Mouse (Mus musculus) cerebellum, adult 2 months (tissue): ENCODE results near the gene S1pr3. TPM values are rescaled to one million over a fixed set of nuclear protein-coding genes. Genes with fewer than 3 reads are reported as not detected.

Experiments used
- DNase-seq, 2 experiments: peaks; one replicate each; pipeline ENCODE4 v3.0.0; 2021
- H3K27ac ChIP-seq: fragments of 200-500 bp; 2 replicates; pipeline ENCODE4 v1.5.1; 2012; ENCODE audit warnings: low read length, control low read depth, inconsistent platforms; ENCODE audit not compliant: insufficient read depth
- H3K27me3 ChIP-seq: fragments of 200-500 bp; 2 replicates; pipeline ENCODE4 v1.6.1; 2012; ENCODE audit warnings: inconsistent platforms, mild to moderate bottlenecking, low read length, moderate library complexity; ENCODE audit not compliant: control insufficient read depth, insufficient read depth
- H3K4me1 ChIP-seq: fragments of 200-500 bp; 2 replicates; pipeline ENCODE4 v1.6.1; 2011; ENCODE audit warnings: low read length; ENCODE audit not compliant: control insufficient read depth, insufficient read depth
- H3K4me3 ChIP-seq: fragments of 200-500 bp; replicated peaks from 2 replicates; pipeline ENCODE3; 2011; ENCODE audit warnings: mild to moderate bottlenecking, low read depth, low read length, control low read depth; ENCODE audit not compliant: insufficient read depth
- CTCF ChIP-seq: fragments of 200-500 bp; IDR thresholded peaks from 2 replicates; pipeline ENCODE4 v1.5.1; 2011; ENCODE audit warnings: low read depth, mild to moderate bottlenecking, control low read depth, low read length, moderate library complexity, borderline replicate concordance; ENCODE audit not compliant: insufficient read depth
- POLR2A ChIP-seq: fragments of 200-500 bp; IDR thresholded peaks from 2 replicates; pipeline ENCODE4 v1.6.1; 2011; ENCODE audit warnings: low read length, control low read depth, borderline replicate concordance; ENCODE audit not compliant: insufficient read depth
- WGBS: fragments of 180-500 bp; shearing (Covaris S2); methylation state at CpG from one replicate; pipeline ENCODE4 v1.1.7; 2018; 5-methylcytosine and 5-hydroxymethylcytosine counted together
- polyA plus RNA-seq: library from polyadenylated mRNA; depleted of rRNA; stranded (reverse); fragments of >200 nt; gene quantifications from 2 replicates; pipeline ENCODE4 v1.2.3, GENCODE M21; 2012

The S1pr3 gene
- polyA plus RNA-seq, 1 experiment = 3.5 TPM

DNA sequence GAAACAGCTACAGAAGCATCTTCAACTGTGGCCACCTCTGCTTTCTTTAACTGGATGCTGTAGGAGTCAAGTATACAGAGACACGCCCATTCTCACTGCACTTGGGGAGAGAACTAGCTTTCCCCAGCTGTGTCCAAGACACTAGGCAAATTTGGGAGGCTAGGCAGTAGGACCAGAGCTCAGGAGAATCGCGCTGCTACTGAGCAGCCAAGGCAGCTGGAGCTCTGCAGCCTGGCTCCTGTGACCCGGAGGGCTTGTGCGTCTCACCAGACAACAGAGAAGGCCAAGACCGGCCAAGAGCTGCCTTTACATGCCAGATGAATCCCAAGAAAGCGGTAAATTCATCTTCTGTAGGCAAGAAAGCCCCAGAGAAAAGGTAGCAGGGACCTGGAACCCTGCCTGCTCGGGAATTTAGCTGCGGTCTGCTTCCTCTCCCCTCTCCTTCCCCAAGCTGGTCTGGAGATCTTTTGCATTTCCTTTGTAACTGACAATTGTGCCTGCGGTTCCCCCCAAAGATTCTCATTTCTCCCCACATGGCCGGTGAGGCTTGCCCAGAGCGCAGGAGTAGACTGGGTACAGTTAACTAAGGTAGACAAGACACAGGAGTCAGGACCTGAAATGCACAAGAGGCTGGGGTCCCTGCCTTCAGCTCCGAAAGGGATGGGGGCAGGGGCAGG lies 760 bp upstream of the S1pr3 start:
- TF ChIP-seq CTCF = no peak
- no peak for TF ChIP-seq POLR2A
- Histone ChIP-seq H3K4me1 (no peaks in the 10 kb centered on the region), H3K4me3 (no peak overlapping the region), H3K27ac (no peak overlapping the region), H3K27me3 (no peaks in the 10 kb centered on the region; the same call in 1 of the 2 replicates)
- DNase-seq = no peak
- whole genome bisulfite sequencing = 26% methylated on average over 13 of the region's 13 CpGs

DNA sequence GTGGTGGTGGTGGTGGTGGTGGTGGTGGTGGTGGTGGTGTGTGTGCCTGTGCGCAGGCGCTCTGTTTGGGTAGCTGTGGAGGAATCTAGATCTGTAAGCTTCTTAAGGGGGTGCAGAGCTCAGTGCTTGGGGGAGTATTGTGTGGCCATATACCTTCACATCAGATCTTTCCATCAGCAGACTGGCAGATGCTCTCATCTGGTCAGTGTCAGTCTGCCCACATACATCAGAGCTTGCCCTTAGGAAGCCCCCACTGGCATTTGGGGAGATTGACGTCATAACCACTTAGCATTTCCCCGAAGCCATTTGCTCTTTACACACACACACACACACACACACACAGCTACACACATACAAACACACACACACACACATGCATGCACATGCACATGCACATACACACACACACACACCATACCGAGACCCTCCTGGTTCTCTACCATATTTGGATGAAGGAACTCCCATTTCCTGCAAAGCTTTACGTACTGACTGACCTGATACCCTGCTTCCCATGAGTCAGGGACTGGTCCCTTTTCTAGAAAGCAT lies 1.6 kb downstream of the S1pr3 start:
- Histone ChIP-seq H3K4me1 (no peaks in the 10 kb centered on the region), H3K4me3 (no peak overlapping the region), H3K27ac (no peak overlapping the region), H3K27me3 (no peaks in the 10 kb centered on the region; the same call in 1 of the 2 replicates)
- no peak for DNase-seq
- WGBS = 86% methylated on average over 6 of the region's 6 CpGs
- TF ChIP-seq CTCF (no peak), POLR2A (no peak)

DNA sequence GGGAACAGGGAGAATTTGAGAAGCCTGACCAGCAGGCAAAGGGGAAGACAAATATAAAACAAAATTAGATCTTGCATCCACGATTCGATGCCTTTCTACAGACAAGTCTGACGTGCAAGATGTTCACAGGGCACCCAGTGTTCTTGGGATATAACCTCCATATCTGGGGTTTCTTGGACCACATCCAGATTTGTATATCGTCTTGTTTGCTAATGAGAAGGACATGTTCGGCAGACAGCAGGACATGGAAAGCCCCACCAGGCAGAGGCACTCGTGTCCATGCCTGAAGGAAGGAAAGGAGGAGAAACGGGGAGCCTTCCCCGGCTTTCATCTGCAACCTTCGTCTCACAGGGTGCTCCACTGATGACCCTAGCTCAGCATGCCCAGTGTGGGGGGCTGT lies 2.8 kb downstream of the S1pr3 start:
- Histone ChIP-seq H3K27ac (no peak overlapping the region), H3K4me3 (no peak overlapping the region), H3K4me1 (no peaks in the 10 kb centered on the region), H3K27me3 (no peaks in the 10 kb centered on the region; the same call in 1 of the 2 replicates)
- TF ChIP-seq CTCF (no peak), POLR2A (no peak)
- WGBS = 40% methylated on average over 9 of the region's 9 CpGs
- no peak for DNase-seq

DNA sequence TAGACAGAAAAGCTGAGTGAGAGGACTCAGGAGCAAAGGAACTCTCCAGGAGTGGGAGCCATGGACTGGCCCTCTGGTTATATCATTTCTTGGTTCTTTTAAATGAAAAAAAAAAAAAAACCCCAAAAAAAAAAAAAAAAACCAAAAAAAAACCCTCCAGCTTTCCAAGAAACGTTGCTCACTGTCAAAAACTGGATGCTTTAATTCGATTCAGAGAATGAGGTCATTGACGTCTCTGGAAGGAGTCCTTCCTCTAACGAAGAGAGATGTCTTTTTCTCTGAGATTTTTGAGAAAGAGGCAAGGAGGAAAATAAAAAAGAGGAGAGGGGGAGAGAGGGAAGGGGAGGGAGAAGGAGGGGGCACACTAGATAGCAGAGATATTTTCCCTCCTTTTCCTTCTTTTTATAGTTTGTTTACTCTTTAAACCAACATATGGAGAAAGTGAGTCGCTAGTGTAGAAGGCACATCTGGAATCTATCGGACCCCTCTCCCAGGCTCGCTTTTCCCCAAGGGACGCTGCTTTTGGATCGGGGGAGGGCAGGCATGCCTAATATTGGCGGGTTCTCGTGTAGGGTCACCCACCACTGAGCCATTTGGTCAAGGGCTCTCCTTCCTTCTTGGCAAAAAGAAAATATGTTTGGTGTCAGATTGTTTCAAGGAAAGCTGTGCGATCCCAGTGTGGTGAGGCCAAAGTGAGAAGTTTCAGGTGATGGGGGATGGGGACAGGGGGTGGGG lies 3.4 kb downstream of the S1pr3 start:
- H3K27me3 ChIP-seq = no peaks in the 10 kb centered on the region; the same call in 1 of the 2 replicates
- TF ChIP-seq POLR2A (no peak), CTCF (no peak)
- no peak for DNase-seq
- H3K4me3 ChIP-seq = no peak overlapping the region
- no peak overlapping the region for H3K27ac ChIP-seq
- WGBS = 52% methylated on average over 12 of the region's 12 CpGs
- no peaks in the 10 kb centered on the region for H3K4me1 ChIP-seq

DNA sequence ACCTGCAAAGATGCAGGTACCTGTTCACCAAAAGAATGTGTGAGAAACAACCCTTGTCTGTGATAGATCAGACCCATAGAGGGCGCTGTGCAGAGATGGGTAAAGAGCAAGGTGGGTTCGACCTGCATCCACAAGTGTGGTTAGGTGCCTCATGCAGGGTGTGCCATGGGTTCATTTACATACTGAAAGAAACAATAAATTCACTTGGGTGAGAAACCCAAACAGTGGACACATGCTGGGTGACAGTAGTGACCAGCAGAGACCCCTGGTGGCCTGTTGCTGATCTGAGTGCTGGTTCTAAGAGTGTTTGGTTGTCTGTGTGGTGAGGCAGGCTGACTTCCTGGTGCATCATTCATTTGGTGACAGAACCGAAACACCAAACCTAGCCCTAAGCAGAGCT lies 5.0 kb downstream of the S1pr3 start:
- TF ChIP-seq CTCF = peak; percentile 37; the same call in 1 of the 2 replicates
- TF ChIP-seq POLR2A = no peak
- no peak for DNase-seq
- no peaks in the 10 kb centered on the region for H3K4me1 ChIP-seq
- WGBS = 70% methylated on average over 3 of the region's 3 CpGs
- no peak overlapping the region for H3K4me3 ChIP-seq
- H3K27me3 ChIP-seq = no peaks in the 10 kb centered on the region
- H3K27ac ChIP-seq = no peak overlapping the region

DNA sequence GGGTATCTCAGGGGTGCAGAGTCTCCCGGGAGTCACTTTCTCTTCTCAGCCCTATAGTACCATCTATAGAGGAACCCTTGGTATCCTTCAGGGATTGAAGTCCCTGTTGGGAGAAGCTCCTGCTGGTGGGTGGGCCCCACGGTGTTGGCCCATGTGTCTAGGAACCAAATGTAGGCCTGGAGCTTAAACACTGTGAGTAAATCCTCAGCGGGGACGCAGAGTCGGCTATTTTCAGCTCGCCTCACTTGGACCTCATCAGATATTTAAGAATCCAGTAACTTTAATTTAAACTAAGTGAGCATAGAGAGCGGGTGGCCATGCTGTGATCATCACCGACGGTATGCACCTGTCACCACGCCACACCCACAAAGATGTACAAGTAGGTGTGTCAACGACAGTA lies 8.3 kb downstream of the S1pr3 start:
- no peak overlapping the region for H3K27ac ChIP-seq
- 86% methylated on average over 11 of the region's 11 CpGs for WGBS
- no peaks in the 10 kb centered on the region for H3K27me3 ChIP-seq
- TF ChIP-seq POLR2A (no peak), CTCF (no peak)
- DNase-seq = no peak
- no peak overlapping the region for H3K4me3 ChIP-seq
- H3K4me1 ChIP-seq = no peaks in the 10 kb centered on the region

DNA sequence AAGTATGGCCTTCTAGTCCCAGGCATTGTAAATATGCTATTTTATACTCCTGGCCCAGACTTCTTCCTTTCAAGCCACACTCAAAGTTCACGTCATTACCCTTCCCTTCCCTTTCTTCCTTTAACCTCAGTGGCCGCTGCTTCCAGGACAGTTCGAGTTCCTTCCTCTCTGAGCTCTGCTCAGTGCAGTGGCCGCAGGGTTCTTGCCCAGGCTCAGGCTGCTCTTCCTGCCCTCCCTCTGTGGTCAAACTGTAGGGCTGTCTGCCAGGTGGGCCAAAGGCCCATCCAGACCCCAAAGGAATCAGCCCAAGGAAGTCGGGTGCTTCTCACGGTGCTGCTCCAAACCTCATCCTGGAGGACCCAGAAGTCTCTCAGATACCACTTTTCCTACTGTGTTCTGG lies 9.4 kb downstream of the S1pr3 start:
- Histone ChIP-seq H3K27me3 (no peaks in the 10 kb centered on the region), H3K4me1 (no peaks in the 10 kb centered on the region), H3K27ac (no peak overlapping the region), H3K4me3 (no peak overlapping the region)
- no peak for DNase-seq
- TF ChIP-seq CTCF = no peak
- TF ChIP-seq POLR2A = no peak
- WGBS = 34% methylated on average over 6 of the region's 6 CpGs
